Mouse (Mus musculus) hindbrain, embryonic 10.5 days (tissue): Measurements from ENCODE around the gene Phtf1. TPM values are rescaled to one million over a fixed set of nuclear protein-coding genes. Genes with fewer than 3 reads are reported as not detected.

Source experiments
- DNase-seq: peaks from one replicate; pipeline ENCODE4 v3.0.0-alpha.2; 2017; ENCODE audit warnings: low spot score
- H3K27ac ChIP-seq: fragments of 300-500 bp; sonication (generic); 2 replicates; pipeline ENCODE4 v1.5.1; 2016; ENCODE audit warnings: mild to moderate bottlenecking, moderate library complexity
- H3K27me3 ChIP-seq: fragments of 300-500 bp; sonication (generic); 2 replicates; pipeline ENCODE4 v1.6.1; 2016; ENCODE audit warnings: mild to moderate bottlenecking; ENCODE audit not compliant: poor library complexity, insufficient read depth, severe bottlenecking
- H3K36me3 ChIP-seq: fragments of 300-500 bp; sonication (generic); 2 replicates; pipeline ENCODE4 v1.6.1; 2016; ENCODE audit warnings: mild to moderate bottlenecking, moderate library complexity
- H3K4me1 ChIP-seq: fragments of 300-500 bp; sonication (generic); replicated peaks from 2 replicates; pipeline ENCODE4 v1.6.1; 2016; ENCODE audit warnings: mild to moderate bottlenecking
- H3K4me3 ChIP-seq: fragments of 300-500 bp; sonication (generic); 2 replicates; pipeline ENCODE4 v1.5.1; 2016; ENCODE audit warnings: mild to moderate bottlenecking, moderate library complexity
- H3K9me3 ChIP-seq: fragments of 300-500 bp; sonication (generic); 2 replicates; pipeline ENCODE4 v1.6.1; 2016; ENCODE audit warnings: mild to moderate bottlenecking, moderate library complexity
- WGBS: fragments of 180-500 bp; shearing (Covaris S2); methylation state at CpG from one replicate; pipeline ENCODE4 v1.1.7; 2016; 5-methylcytosine and 5-hydroxymethylcytosine counted together
- polyA plus RNA-seq: library from polyadenylated mRNA; unstranded; fragments of >200 nt; fragmentation: Nextera tagmentation; extraction: Ambion mirVana; gene quantifications from 2 replicates; pipeline ENCODE4 v1.2.1, GENCODE M21; 2016

Gene Phtf1
- 34.5 TPM in 2 replicates for polyA plus RNA-seq

- Histone ChIP-seq H3K4me3 (peak within 1 kb of the TSS; percentile 86), H3K27ac (peak within 1 kb of the TSS; percentile 99), H3K36me3 (peaks cover 43% of the 10 kb centered on the region), H3K27me3 (no peaks in the 10 kb centered on the region), H3K9me3 (no peaks in the 10 kb centered on the region), H3K4me1 (peaks cover 31% of the 10 kb centered on the region)
- peak; percentile 90 for DNase-seq
- under 1% methylated on average over 68 of the region's 70 CpGs for WGBS
These were observed at the start of gene Phtf1 for GRCm38 (mm10) chr3:103967861-103968691. Phtf1 (plus strand) TSS chr3:103968110.

GRCm38 (mm10) chr3:103920094-103920493, 47.8 kb upstream of the Phtf1 start:
- peaks cover 17% of the 10 kb centered on the region for H3K4me1 ChIP-seq
- DNase-seq: no peak
- 80% methylated on average over 1 of the region's 1 CpGs for WGBS

GRCm38 (mm10) chr3:103925302-103925701, 42.6 kb upstream of the Phtf1 start:
- Histone ChIP-seq H3K9me3 (no peaks in the 10 kb centered on the region), H3K27me3 (no peaks in the 10 kb centered on the region), H3K4me1 (peaks cover 4% of the 10 kb centered on the region), H3K36me3 (peaks cover 20% of the 10 kb centered on the region), H3K27ac (no peak overlapping the region), H3K4me3 (no peak overlapping the region)
- WGBS: 84% methylated on average over 3 of the region's 3 CpGs
- DNase-seq: no peak

More at GRCm38 (mm10) chr3:103920094-103920493, 47.8 kb upstream of the Phtf1 start:
- Histone ChIP-seq H3K9me3 (no peaks in the 10 kb centered on the region), H3K27me3 (no peaks in the 10 kb centered on the region), H3K27ac (no peak overlapping the region), H3K36me3 (peaks cover 7% of the 10 kb centered on the region), H3K4me3 (no peak overlapping the region)

- no peak for DNase-seq
- Histone ChIP-seq H3K27me3 (no peaks in the 10 kb centered on the region), H3K27ac (no peak overlapping the region), H3K36me3 (peaks cover 38% of the 10 kb centered on the region), H3K4me1 (peaks cover 4% of the 10 kb centered on the region), H3K4me3 (no peak overlapping the region), H3K9me3 (no peaks in the 10 kb centered on the region)
- 62% methylated on average over 6 of the region's 6 CpGs for WGBS
These were observed 40.4 kb upstream of the Phtf1 start for GRCm38 (mm10) chr3:103927511-103927910.

GRCm38 (mm10) chr3:103944794-103945562, 22.9 kb upstream of the Phtf1 start:
- no peak overlapping the region for H3K4me3 ChIP-seq
- no peaks in the 10 kb centered on the region for H3K9me3 ChIP-seq
- no peak for DNase-seq
- H3K36me3 ChIP-seq: peaks cover 18% of the 10 kb centered on the region; the same call in 1 of the 2 replicates
- WGBS: 96% methylated on average over 1 of the region's 1 CpGs
- H3K4me1 ChIP-seq: no peaks in the 10 kb centered on the region
- H3K27ac ChIP-seq: no peak overlapping the region
- no peaks in the 10 kb centered on the region for H3K27me3 ChIP-seq

- Histone ChIP-seq H3K4me1 (no peaks in the 10 kb centered on the region), H3K4me3 (no peak overlapping the region), H3K36me3 (peaks cover 19% of the 10 kb centered on the region; the same call in 1 of the 2 replicates), H3K27me3 (no peaks in the 10 kb centered on the region), H3K27ac (no peak overlapping the region), H3K9me3 (no peaks in the 10 kb centered on the region)
- no peak for DNase-seq
- 89% methylated on average over 7 of the region's 7 CpGs for WGBS
These were observed 19.2 kb upstream of the Phtf1 start for GRCm38 (mm10) chr3:103948666-103949065.

GRCm38 (mm10) chr3:103960622-103961021, 7.3 kb upstream of the Phtf1 start:
- DNase-seq: no peak
- Histone ChIP-seq H3K27ac (no peak overlapping the region), H3K27me3 (no peaks in the 10 kb centered on the region), H3K4me3 (no peak overlapping the region), H3K36me3 (peaks cover 71% of the 10 kb centered on the region), H3K9me3 (no peaks in the 10 kb centered on the region), H3K4me1 (no peaks in the 10 kb centered on the region)
- WGBS: 91% methylated on average over 3 of the region's 3 CpGs

- 28% methylated on average over 2 of the region's 2 CpGs for WGBS
- H3K27ac ChIP-seq: peak overlapping the region; percentile 99
- H3K27me3 ChIP-seq: no peaks in the 10 kb centered on the region
- H3K36me3 ChIP-seq: peaks cover 46% of the 10 kb centered on the region
- peak overlapping the region; percentile 86 for H3K4me3 ChIP-seq
- DNase-seq: no peak
- H3K9me3 ChIP-seq: no peaks in the 10 kb centered on the region
- peaks cover 31% of the 10 kb centered on the region for H3K4me1 ChIP-seq
These were observed 679 bp upstream of the Phtf1 start for GRCm38 (mm10) chr3:103967231-103967630.

GRCm38 (mm10) chr3:103968701-103969100, 791 bp downstream of the Phtf1 start:
- H3K36me3 ChIP-seq: peaks cover 42% of the 10 kb centered on the region
- DNase-seq: no peak
- peaks cover 31% of the 10 kb centered on the region for H3K4me1 ChIP-seq
- H3K27me3 ChIP-seq: no peaks in the 10 kb centered on the region
- peak overlapping the region; percentile 99 for H3K27ac ChIP-seq
- H3K9me3 ChIP-seq: no peaks in the 10 kb centered on the region
- WGBS: under 1% methylated on average over 24 of the region's 24 CpGs
- peak overlapping the region; percentile 86 for H3K4me3 ChIP-seq

GRCm38 (mm10) chr3:103971157-103971556, 3.2 kb downstream of the Phtf1 start:
- H3K36me3 ChIP-seq: peaks cover 37% of the 10 kb centered on the region
- 95% methylated on average over 2 of the region's 2 CpGs for WGBS
- no peak for DNase-seq

GRCm38 (mm10) chr3:103984556-103984955, 16.6 kb downstream of the Phtf1 start:
- Histone ChIP-seq H3K36me3 (peaks cover 75% of the 10 kb centered on the region), H3K4me1 (no peaks in the 10 kb centered on the region), H3K27me3 (no peaks in the 10 kb centered on the region), H3K4me3 (no peak overlapping the region), H3K9me3 (no peaks in the 10 kb centered on the region), H3K27ac (no peak overlapping the region)
- DNase-seq: no peak
- 90% methylated on average over 4 of the region's 4 CpGs for WGBS

More at GRCm38 (mm10) chr3:103971157-103971556, 3.2 kb downstream of the Phtf1 start:
- H3K4me3 ChIP-seq: no peak overlapping the region
- H3K27me3 ChIP-seq: no peaks in the 10 kb centered on the region
- no peak overlapping the region for H3K27ac ChIP-seq
- H3K4me1 ChIP-seq: peaks cover 31% of the 10 kb centered on the region
- no peaks in the 10 kb centered on the region for H3K9me3 ChIP-seq

GRCm38 (mm10) chr3:103985194-103985593, 17.3 kb downstream of the Phtf1 start:
- WGBS: 91% methylated on average over 2 of the region's 2 CpGs
- Histone ChIP-seq H3K4me3 (no peak overlapping the region), H3K36me3 (peaks cover 81% of the 10 kb centered on the region), H3K27ac (no peak overlapping the region), H3K27me3 (no peaks in the 10 kb centered on the region), H3K4me1 (no peaks in the 10 kb centered on the region), H3K9me3 (no peaks in the 10 kb centered on the region)
- DNase-seq: no peak
